Mouse (Mus musculus) brain, adult 2 months (tissue): Measurements from ENCODE around the gene Pkdrej.

ENCODE experiments used
- DNase-seq: peaks from one replicate; pipeline ENCODE4 v3.0.0; 2011; ENCODE audit warnings: low read depth, low spot score

Pkdrej gene

GRCm38 (mm10) chr15:85768991-85769390, 52.5 kb downstream of the Pkdrej start:
- no peak for DNase-seq

DNA sequence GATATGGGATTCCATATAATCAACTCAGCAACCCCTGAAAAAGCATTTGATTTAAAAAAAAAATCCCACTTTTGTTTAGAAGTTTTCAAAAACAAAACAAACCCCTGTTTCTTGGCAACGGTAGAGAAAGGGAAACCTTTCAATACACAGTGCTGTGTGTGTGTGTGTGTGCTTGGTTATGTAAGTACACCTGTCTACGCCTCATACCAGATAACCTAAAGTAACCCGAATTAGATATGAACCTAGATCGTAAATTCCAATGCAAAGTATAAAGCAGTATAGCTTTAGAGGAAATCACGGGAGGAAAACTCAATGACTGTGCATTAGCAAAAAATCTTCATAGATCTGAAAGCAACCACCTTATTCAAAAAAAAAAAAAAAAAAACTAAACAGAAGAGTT, 54.9 kb downstream of the Pkdrej start:
- no peak for DNase-seq

DNA sequence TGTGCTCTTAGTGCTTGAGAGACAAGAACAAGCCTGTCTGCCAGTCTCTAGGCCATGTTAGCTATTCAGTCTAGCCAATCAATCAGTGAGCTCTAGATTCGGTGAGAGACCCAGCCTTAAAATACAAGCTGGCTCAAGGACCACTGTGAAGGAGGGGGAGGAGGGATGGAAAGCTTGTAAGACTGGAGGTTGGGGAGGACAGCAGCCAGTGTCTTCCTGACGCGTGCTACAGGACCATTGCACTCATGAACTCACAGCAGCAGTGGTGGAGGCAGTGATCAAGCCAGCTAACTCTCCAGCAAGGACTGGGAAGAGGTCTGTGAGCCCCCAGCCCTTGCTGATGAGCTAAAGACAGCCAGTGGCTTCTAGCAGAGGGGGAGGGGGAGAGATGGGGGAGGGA, 56.5 kb downstream of the Pkdrej start:
- no peak for DNase-seq
